Mouse (Mus musculus): ENCODE measurements at regions not wholly inside any gene's neighbourhood (a gene's known extent, or its start where the extent isn't known, plus 50 kb on each side); places are given as distances from the start of the nearest gene placed in this dataset.
A peak's percentile ranks its signal among the peaks of the same experiment; 100 is the strongest.

GRCm38 (mm10) chr11:18558665-18559064, 460.1 kb downstream of the Meis1 start:
- Histone ChIP-seq H3K4me3 (no peak overlapping the region), H3K4me1 (no peaks in the 10 kb centered on the region), H3K9ac (no peak overlapping the region), H3K36me3 (no peaks in the 10 kb centered on the region), H3K9me3 (no peaks in the 10 kb centered on the region), H3K27me3 (replicated peaks) (no peaks in the 10 kb centered on the region), H3K4me2 (replicated peaks) (no peak overlapping the region), H3K27ac (no peak overlapping the region)
- no peak for ATAC-seq (ENCODE audit: low FRiP score, low read depth)
- WGBS = 21% methylated on average over 4 of the region's 4 CpGs

GRCm38 (mm10) chr11:18535592-18535857, 483.3 kb downstream of the Meis1 start:
- no peaks in the 10 kb centered on the region for H3K9me3 ChIP-seq
- WGBS = 78% methylated on average over 2 of the region's 2 CpGs
- H3K4me3 ChIP-seq = no peak overlapping the region
- H3K4me1 ChIP-seq = no peaks in the 10 kb centered on the region
- H3K4me2 ChIP-seq (replicated peaks) = no peak overlapping the region
- H3K27me3 ChIP-seq (replicated peaks) = no peaks in the 10 kb centered on the region
- H3K27ac ChIP-seq = no peak overlapping the region
- H3K9ac ChIP-seq = no peak overlapping the region
- no peak for ATAC-seq (ENCODE audit: low FRiP score, low read depth)
- H3K36me3 ChIP-seq = no peaks in the 10 kb centered on the region

- Histone ChIP-seq H3K4me2 (replicated peaks) (no peak overlapping the region), H3K9ac (no peak overlapping the region), H3K36me3 (no peaks in the 10 kb centered on the region), H3K27me3 (replicated peaks) (no peaks in the 10 kb centered on the region), H3K4me1 (no peaks in the 10 kb centered on the region), H3K27ac (no peak overlapping the region), H3K4me3 (no peak overlapping the region), H3K9me3 (no peaks in the 10 kb centered on the region)
- ATAC-seq (ENCODE audit: low FRiP score, low read depth) = no peak
- 87% methylated on average over 7 of the region's 7 CpGs for WGBS
These were observed 483.8 kb downstream of the Meis1 start for GRCm38 (mm10) chr11:18534807-18535591.

GRCm38 (mm10) chr11:18531264-18532110, 487.3 kb downstream of the Meis1 start:
- H3K36me3 ChIP-seq = no peaks in the 10 kb centered on the region
- H3K27ac ChIP-seq = no peak overlapping the region
- 43% methylated on average over 2 of the region's 2 CpGs for WGBS
- H3K27me3 ChIP-seq (replicated peaks) = no peaks in the 10 kb centered on the region
- H3K9ac ChIP-seq = no peak overlapping the region
- H3K4me1 ChIP-seq = no peaks in the 10 kb centered on the region
- no peak overlapping the region for H3K4me3 ChIP-seq
- H3K4me2 ChIP-seq (replicated peaks) = no peak overlapping the region
- no peak for ATAC-seq (ENCODE audit: low FRiP score, low read depth)
- H3K9me3 ChIP-seq = no peaks in the 10 kb centered on the region

GRCm38 (mm10) chr11:18528568-18528967, 490.2 kb downstream of the Meis1 start:
- no peak overlapping the region for H3K9ac ChIP-seq
- no peak overlapping the region for H3K4me2 ChIP-seq (replicated peaks)
- H3K9me3 ChIP-seq = no peaks in the 10 kb centered on the region
- no peak overlapping the region for H3K4me3 ChIP-seq
- ATAC-seq (ENCODE audit: low FRiP score, low read depth) = no peak
- WGBS = 72% methylated on average over 4 of the region's 4 CpGs
- no peaks in the 10 kb centered on the region for H3K36me3 ChIP-seq
- H3K27me3 ChIP-seq (replicated peaks) = no peaks in the 10 kb centered on the region
- no peaks in the 10 kb centered on the region for H3K4me1 ChIP-seq
- no peak overlapping the region for H3K27ac ChIP-seq

- 65% methylated on average over 6 of the region's 6 CpGs for WGBS
- Histone ChIP-seq H3K4me3 (no peak overlapping the region), H3K27ac (no peak overlapping the region), H3K9ac (no peak overlapping the region), H3K4me1 (no peaks in the 10 kb centered on the region), H3K36me3 (no peaks in the 10 kb centered on the region), H3K9me3 (no peaks in the 10 kb centered on the region), H3K4me2 (replicated peaks) (no peak overlapping the region), H3K27me3 (replicated peaks) (no peaks in the 10 kb centered on the region)
- no peak for ATAC-seq (ENCODE audit: low FRiP score, low read depth)
These were observed 523.6 kb downstream of the Meis1 start for GRCm38 (mm10) chr11:18495108-18495757.

GRCm38 (mm10) chr11:18493981-18494380, 524.8 kb downstream of the Meis1 start:
- 68% methylated on average over 5 of the region's 5 CpGs for WGBS
- no peaks in the 10 kb centered on the region for H3K27me3 ChIP-seq (replicated peaks)
- H3K9ac ChIP-seq = no peak overlapping the region
- no peaks in the 10 kb centered on the region for H3K36me3 ChIP-seq
- ATAC-seq (ENCODE audit: low FRiP score, low read depth) = no peak
- no peak overlapping the region for H3K27ac ChIP-seq
- H3K4me2 ChIP-seq (replicated peaks) = no peak overlapping the region
- H3K4me3 ChIP-seq = no peak overlapping the region
- no peaks in the 10 kb centered on the region for H3K4me1 ChIP-seq
- H3K9me3 ChIP-seq = no peaks in the 10 kb centered on the region

GRCm38 (mm10) chr11:18493086-18493485, 525.7 kb downstream of the Meis1 start:
- H3K4me2 ChIP-seq (replicated peaks) = no peak overlapping the region
- no peak overlapping the region for H3K27ac ChIP-seq
- ATAC-seq (ENCODE audit: low FRiP score, low read depth) = no peak
- no peak overlapping the region for H3K4me3 ChIP-seq
- H3K27me3 ChIP-seq (replicated peaks) = no peaks in the 10 kb centered on the region
- H3K9ac ChIP-seq = no peak overlapping the region
- H3K9me3 ChIP-seq = no peaks in the 10 kb centered on the region
- H3K36me3 ChIP-seq = no peaks in the 10 kb centered on the region
- H3K4me1 ChIP-seq = no peaks in the 10 kb centered on the region
- 51% methylated on average over 2 of the region's 2 CpGs for WGBS

- Histone ChIP-seq H3K4me2 (replicated peaks) (no peak overlapping the region), H3K9me3 (no peaks in the 10 kb centered on the region), H3K27me3 (replicated peaks) (no peaks in the 10 kb centered on the region), H3K36me3 (no peaks in the 10 kb centered on the region), H3K4me1 (no peaks in the 10 kb centered on the region), H3K9ac (no peak overlapping the region), H3K27ac (no peak overlapping the region), H3K4me3 (no peak overlapping the region)
- WGBS = 57% methylated on average over 9 of the region's 9 CpGs
- peak; percentile 61; the same call in 1 of the 2 replicates for ATAC-seq (ENCODE audit: low FRiP score, low read depth)
These were observed 529.1 kb downstream of the Meis1 start for GRCm38 (mm10) chr11:18489517-18490256.

- H3K36me3 ChIP-seq = no peaks in the 10 kb centered on the region
- no peak overlapping the region for H3K4me3 ChIP-seq
- H3K4me1 ChIP-seq = no peaks in the 10 kb centered on the region
- H3K4me2 ChIP-seq (replicated peaks) = no peak overlapping the region
- ATAC-seq (ENCODE audit: low FRiP score, low read depth) = no peak
- H3K9me3 ChIP-seq = no peaks in the 10 kb centered on the region
- no peak overlapping the region for H3K9ac ChIP-seq
- H3K27ac ChIP-seq = no peak overlapping the region
- no peaks in the 10 kb centered on the region for H3K27me3 ChIP-seq (replicated peaks)
These were observed 525.2 kb upstream of the Etaa1 start for GRCm38 (mm10) chr11:18478841-18479240.

- H3K9ac ChIP-seq = no peak overlapping the region
- no peak overlapping the region for H3K27ac ChIP-seq
- no peak overlapping the region for H3K4me3 ChIP-seq
- H3K36me3 ChIP-seq = no peaks in the 10 kb centered on the region
- H3K27me3 ChIP-seq (replicated peaks) = no peaks in the 10 kb centered on the region
- ATAC-seq (ENCODE audit: low FRiP score, low read depth) = no peak
- H3K4me2 ChIP-seq (replicated peaks) = no peak overlapping the region
- H3K4me1 ChIP-seq = no peaks in the 10 kb centered on the region
- WGBS = 82% methylated on average over 3 of the region's 3 CpGs
- H3K9me3 ChIP-seq = no peaks in the 10 kb centered on the region
These were observed 497.6 kb upstream of the Etaa1 start for GRCm38 (mm10) chr11:18451271-18451670.

GRCm38 (mm10) chr11:18448879-18449278, 495.2 kb upstream of the Etaa1 start:
- no peak overlapping the region for H3K27ac ChIP-seq
- no peak overlapping the region for H3K4me3 ChIP-seq
- H3K9ac ChIP-seq = no peak overlapping the region
- H3K4me2 ChIP-seq (replicated peaks) = no peak overlapping the region
- no peak for ATAC-seq (ENCODE audit: low FRiP score, low read depth)
- no peaks in the 10 kb centered on the region for H3K9me3 ChIP-seq
- no peaks in the 10 kb centered on the region for H3K27me3 ChIP-seq (replicated peaks)
- no peaks in the 10 kb centered on the region for H3K36me3 ChIP-seq
- WGBS = 72% methylated on average over 1 of the region's 1 CpGs
- no peaks in the 10 kb centered on the region for H3K4me1 ChIP-seq

Measured in neural tube, embryonic 12.5 days (tissue).